Mouse (Mus musculus) granulocyte monocyte progenitor cell, adult 5-6 weeks (primary cell): Measurements from ENCODE around the gene Zmym1. TPM values are rescaled to one million over a fixed set of nuclear protein-coding genes. Genes with fewer than 3 reads are reported as not detected.
"Not testable (repeated sequence)": the region's sequence is repeated elsewhere in the genome, so short reads cannot be mapped to it uniquely, and the experiment has no call there.

Experiments
- ATAC-seq: replicated peaks from 2 replicates; pipeline ENCODE4 v1.8.0; 2016; ENCODE audit warnings: mild to moderate bottlenecking, moderate TSS enrichment, inconsistent platforms; ENCODE audit not compliant: poor library complexity, severe bottlenecking
- total RNA-seq, 2 experiments: library from RNA; stranded (forward) in 1 of 2; stranded (reverse) in 1 of 2; fragments of 200-712, 200-1000 nt in 1 of 2; fragments of >200 nt in 1 of 2; fragmentation: Nextera tagmentation in 1 of 2; gene quantifications; 2 replicates each; pipeline ENCODE4 v1.2.3; 2014 to 2017

The Zmym1 gene
- total RNA-seq (2014; fragmentation: Nextera tagmentation) (7.9 and 10.5 TPM in 2 replicates), total RNA-seq (2017) (15.1 and 18.8 TPM in 2 replicates)

- ATAC-seq: peak; percentile 100
Observed at GRCm38 (mm10) chr4:127060585-127061290, at the start of gene Zmym1. Zmym1 (minus strand) TSS chr4:127061152.

- no peak for ATAC-seq
Observed at GRCm38 (mm10) chr4:127110570-127110969, 49.6 kb upstream of the Zmym1 start.

- ATAC-seq: no peak
Observed at GRCm38 (mm10) chr4:127107566-127107965, 46.6 kb upstream of the Zmym1 start.

GRCm38 (mm10) chr4:127099552-127099951, 38.6 kb upstream of the Zmym1 start:
- ATAC-seq: not testable (repeated sequence)

GRCm38 (mm10) chr4:127095090-127095489, 34.1 kb upstream of the Zmym1 start:
- no peak for ATAC-seq

GRCm38 (mm10) chr4:127091188-127091587, 30.2 kb upstream of the Zmym1 start:
- no peak for ATAC-seq

GRCm38 (mm10) chr4:127085761-127086160, 24.8 kb upstream of the Zmym1 start:
- no peak for ATAC-seq

GRCm38 (mm10) chr4:127083131-127083530, 22.2 kb upstream of the Zmym1 start:
- ATAC-seq: no peak

- no peak for ATAC-seq
Observed at GRCm38 (mm10) chr4:127080806-127081205, 19.9 kb upstream of the Zmym1 start.

- peak; percentile 94 for ATAC-seq
Observed at GRCm38 (mm10) chr4:127076875-127077548, 16.1 kb upstream of the Zmym1 start, which contains the start of gene Zmym6. Zmym6 (plus strand) TSS chr4:127077383.

GRCm38 (mm10) chr4:127074915-127075314, 14.0 kb upstream of the Zmym1 start:
- no peak for ATAC-seq

GRCm38 (mm10) chr4:127064051-127064450, 3.1 kb upstream of the Zmym1 start:
- no peak for ATAC-seq

- ATAC-seq: peak; percentile 62
Observed at GRCm38 (mm10) chr4:127054522-127055198, 6.3 kb downstream of the Zmym1 start.

GRCm38 (mm10) chr4:127053071-127053470, 7.9 kb downstream of the Zmym1 start:
- no peak for ATAC-seq

GRCm38 (mm10) chr4:127051121-127051520, 9.8 kb downstream of the Zmym1 start:
- ATAC-seq: no peak

GRCm38 (mm10) chr4:127043540-127043939, 17.4 kb downstream of the Zmym1 start:
- ATAC-seq: no peak

GRCm38 (mm10) chr4:127039871-127040483, 21.0 kb downstream of the Zmym1 start:
- ATAC-seq: no peak

- no peak for ATAC-seq
Observed at GRCm38 (mm10) chr4:127038828-127039349, 22.1 kb downstream of the Zmym1 start.

- no peak for ATAC-seq
Observed at GRCm38 (mm10) chr4:127037908-127038827, 22.8 kb downstream of the Zmym1 start.
